Mouse (Mus musculus): ENCODE results near the gene Psmd6. TPM values are rescaled to one million over a fixed set of nuclear protein-coding genes. Genes with fewer than 3 reads are reported as not detected.

Gene Psmd6
- total RNA-seq, 4 experiments from 2014 or later: 99.6 to 113 (median 101) TPM

- DNase-seq (ENCODE audit: low spot score in 2 of 2): no peak
These were observed 56.2 kb downstream of the Psmd6 start for GRCm38 (mm10) chr14:14064486-14065141.

DNA sequence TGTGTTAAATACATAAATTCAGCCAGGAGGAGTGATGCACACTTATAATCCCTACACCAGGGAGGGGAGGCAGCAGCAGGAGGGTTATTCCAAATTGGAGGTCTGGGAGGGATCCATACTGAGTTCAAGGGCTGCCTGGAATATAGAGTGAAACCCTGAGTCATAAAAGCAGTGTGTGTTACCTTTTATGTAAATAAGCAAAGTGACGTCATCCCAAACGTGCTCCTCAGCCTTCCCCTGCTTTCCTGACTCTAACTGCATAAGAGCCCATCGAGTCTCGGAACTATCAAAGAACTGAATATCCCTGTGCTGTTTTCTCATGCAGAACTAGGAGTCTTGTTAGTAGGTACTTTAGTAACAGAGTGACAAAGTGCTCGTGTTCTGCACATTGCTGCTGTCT is 57.4 kb downstream of the Psmd6 start:
- no peak for DNase-seq (ENCODE audit: low spot score in 2 of 2)

DNA sequence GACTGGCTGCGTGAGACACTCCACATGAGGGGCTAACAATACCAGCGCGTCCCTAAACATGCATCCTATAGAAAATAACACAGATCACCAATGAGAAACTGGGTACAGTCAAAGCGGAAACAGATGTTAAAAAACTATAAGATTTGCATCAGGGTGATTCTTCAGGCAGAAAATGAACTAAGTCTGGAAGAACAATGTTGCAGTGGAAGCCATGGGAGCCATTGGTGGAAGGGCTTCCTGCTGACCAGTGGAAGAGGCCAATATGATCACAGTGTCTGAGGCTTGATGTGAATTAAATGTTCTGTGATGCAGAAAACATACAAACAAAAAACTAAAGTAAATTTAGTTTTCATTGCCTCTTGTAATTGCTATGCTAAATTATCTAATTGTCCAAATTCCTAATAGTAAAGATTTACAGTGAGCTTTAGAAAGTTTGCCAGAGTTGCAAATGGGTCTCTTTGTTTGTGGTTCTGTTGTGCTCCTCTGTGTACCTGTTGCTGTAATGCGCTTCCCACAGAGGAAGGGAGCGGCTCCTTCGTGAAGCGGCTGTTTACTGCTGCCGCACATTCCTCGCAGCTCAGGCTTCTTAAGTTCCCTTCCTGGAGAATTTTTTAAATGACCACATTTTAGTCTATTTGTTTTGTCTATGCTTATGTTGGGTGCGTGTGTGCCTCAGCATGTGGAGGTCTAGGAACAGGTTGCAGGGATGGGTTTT is 58.1 kb downstream of the Psmd6 start:
- DNase-seq (ENCODE audit: low spot score in 2 of 2): no peak

Other genes starting within 250 kb of the Psmd6 start
- not detected for gene Gm281, start 206.5 kb downstream of the Psmd6 start, total RNA-seq (2022)
- 10 to 100 TPM; 25.6 to 29.9 (median 28.8) TPM for gene Atxn7, start 159.5 kb downstream of the Psmd6 start, total RNA-seq (2022)
- gene Thoc7, start 159.1 kb downstream of the Psmd6 start, total RNA-seq (2022): 10 to 100 TPM; 81.7 to 95.6 (median 93.9) TPM
- gene Olfr720, start 65.9 kb upstream of the Psmd6 start, total RNA-seq (2022): not detected
- not detected for gene Olfr31, start 201.8 kb upstream of the Psmd6 start, total RNA-seq (2022)
- 1 to 10 TPM; 2.9 to 7.3 (median 4.9) TPM for gene Il3ra, start 225.3 kb upstream of the Psmd6 start, total RNA-seq (2022)

Data from left cerebral cortex, adult 8-10 months (tissue).